Mouse (Mus musculus): ENCODE data around the gene Adh6b. TPM values are rescaled to one million over a fixed set of nuclear protein-coding genes. Genes with fewer than 3 reads are reported as not detected.

Adh6b gene
- total and polyA plus RNA-seq, 2 experiments from 2014 or later: 2.8 TPM; not detected in 1

- no peak overlapping the region for H3K27ac ChIP-seq (ENCODE audit: low read depth)
- H3K27me3 ChIP-seq (ENCODE audit: control insufficient read depth, insufficient read depth, low read length): no peaks in the 10 kb centered on the region
- H3K4me2 ChIP-seq (ENCODE audit: low read depth, low read length): no peak overlapping the region
- DNase-seq (ENCODE audit: low spot score): no peak
- no peaks in the 10 kb centered on the region for H3K9me3 ChIP-seq (replicated peaks; ENCODE audit: control insufficient read depth, low read length)
- WGBS: 67% methylated on average over 1 of the region's 1 CpGs
- H3K4me3 ChIP-seq (ENCODE audit: low read depth, low read length): no peak overlapping the region
- ATAC-seq (ENCODE audit: insufficient read depth, low read depth): no peak
- H3K9ac ChIP-seq (replicated peaks; ENCODE audit: low read depth, low read length): no peak overlapping the region
- TF ChIP-seq CTCF (IDR thresholded peaks at IDR 0.05; ENCODE audit: low read depth) (no peak), EP300 (IDR thresholded peaks at IDR 0.05; ENCODE audit: low read depth) (no peak)
- no peaks in the 10 kb centered on the region for H3K36me3 ChIP-seq (replicated peaks; ENCODE audit: control insufficient read depth, insufficient read depth, low read length)
- H3K4me1 ChIP-seq (ENCODE audit: control insufficient read depth, insufficient read depth): no peaks in the 10 kb centered on the region
These were observed 66.3 kb downstream of the Adh6b start for GRCm38 (mm10) chr3:138407920-138408319.

Other genes starting within 250 kb of the Adh6b start
- 3.7 TPM in 2 replicates for gene Trmt10a, start 198.3 kb upstream of the Adh6b start, total RNA-seq (2014; rRNA removed; ENCODE audit: low replicate concordance)
- 5.3 and 5.4 TPM in 2 replicates for gene Trmt10a, start 198.3 kb upstream of the Adh6b start, polyA plus RNA-seq (2015; fragmentation: Nextera tagmentation; extraction: Ambion mirVana)
- 1.5 and 3.9 TPM in 2 replicates for gene Mttp, start 196.8 kb upstream of the Adh6b start, total RNA-seq (2014; rRNA removed; ENCODE audit: low replicate concordance)
- 5.9 and 6.2 TPM in 2 replicates for gene Mttp, start 196.8 kb upstream of the Adh6b start, polyA plus RNA-seq (2015; fragmentation: Nextera tagmentation; extraction: Ambion mirVana)
- gene 4930579F01Rik, start 147.9 kb upstream of the Adh6b start, total RNA-seq (2014; rRNA removed; ENCODE audit: low replicate concordance): not detected in 2 replicates
- gene 4930579F01Rik, start 147.9 kb upstream of the Adh6b start, polyA plus RNA-seq (2015; fragmentation: Nextera tagmentation; extraction: Ambion mirVana): not detected in 2 replicates
- not detected in 2 replicates for gene Adh7, start 124.0 kb upstream of the Adh6b start, total RNA-seq (2014; rRNA removed; ENCODE audit: low replicate concordance)
- 0.51 TPM in 1 of 2 replicates, not detected in the other for gene Adh7, start 124.0 kb upstream of the Adh6b start, polyA plus RNA-seq (2015; fragmentation: Nextera tagmentation; extraction: Ambion mirVana)
- gene Adh1, start 80.8 kb upstream of the Adh6b start, total RNA-seq (2014; rRNA removed; ENCODE audit: low replicate concordance): 15.8 and 73.9 TPM in 2 replicates
- gene Adh1, start 80.8 kb upstream of the Adh6b start, polyA plus RNA-seq (2015; fragmentation: Nextera tagmentation; extraction: Ambion mirVana): 10.8 and 11.8 TPM in 2 replicates
- gene Adh6a, start 28.5 kb upstream of the Adh6b start, total RNA-seq (2014; rRNA removed; ENCODE audit: low replicate concordance): not detected in 2 replicates
- not detected in 2 replicates for gene Adh6a, start 28.5 kb upstream of the Adh6b start, polyA plus RNA-seq (2015; fragmentation: Nextera tagmentation; extraction: Ambion mirVana)
- gene Adh4, start 73.7 kb downstream of the Adh6b start, total RNA-seq (2014; rRNA removed; ENCODE audit: low replicate concordance): not detected in 2 replicates
- not detected in 2 replicates for gene Adh4, start 73.7 kb downstream of the Adh6b start, polyA plus RNA-seq (2015; fragmentation: Nextera tagmentation; extraction: Ambion mirVana)
- gene Adh5, start 101.3 kb downstream of the Adh6b start, total RNA-seq (2014; rRNA removed; ENCODE audit: low replicate concordance): 115 and 137 TPM in 2 replicates
- 169 and 170 TPM in 2 replicates for gene Adh5, start 101.3 kb downstream of the Adh6b start, polyA plus RNA-seq (2015; fragmentation: Nextera tagmentation; extraction: Ambion mirVana)
- 26.0 and 66.0 TPM in 2 replicates for gene Metap1, start 147.7 kb downstream of the Adh6b start, total RNA-seq (2014; rRNA removed; ENCODE audit: low replicate concordance)
- 31.4 and 33.3 TPM in 2 replicates for gene Metap1, start 147.7 kb downstream of the Adh6b start, polyA plus RNA-seq (2015; fragmentation: Nextera tagmentation; extraction: Ambion mirVana)
- 36.4 and 42.1 TPM in 2 replicates for gene Eif4e, start 184.4 kb downstream of the Adh6b start, total RNA-seq (2014; rRNA removed; ENCODE audit: low replicate concordance)
- gene Eif4e, start 184.4 kb downstream of the Adh6b start, polyA plus RNA-seq (2015; fragmentation: Nextera tagmentation; extraction: Ambion mirVana): 172 and 175 TPM in 2 replicates

Data from heart, postnatal 0 days (tissue).